8 mouse cellular contexts compared by ENCODE assay signal in the genomic region with DNA sequence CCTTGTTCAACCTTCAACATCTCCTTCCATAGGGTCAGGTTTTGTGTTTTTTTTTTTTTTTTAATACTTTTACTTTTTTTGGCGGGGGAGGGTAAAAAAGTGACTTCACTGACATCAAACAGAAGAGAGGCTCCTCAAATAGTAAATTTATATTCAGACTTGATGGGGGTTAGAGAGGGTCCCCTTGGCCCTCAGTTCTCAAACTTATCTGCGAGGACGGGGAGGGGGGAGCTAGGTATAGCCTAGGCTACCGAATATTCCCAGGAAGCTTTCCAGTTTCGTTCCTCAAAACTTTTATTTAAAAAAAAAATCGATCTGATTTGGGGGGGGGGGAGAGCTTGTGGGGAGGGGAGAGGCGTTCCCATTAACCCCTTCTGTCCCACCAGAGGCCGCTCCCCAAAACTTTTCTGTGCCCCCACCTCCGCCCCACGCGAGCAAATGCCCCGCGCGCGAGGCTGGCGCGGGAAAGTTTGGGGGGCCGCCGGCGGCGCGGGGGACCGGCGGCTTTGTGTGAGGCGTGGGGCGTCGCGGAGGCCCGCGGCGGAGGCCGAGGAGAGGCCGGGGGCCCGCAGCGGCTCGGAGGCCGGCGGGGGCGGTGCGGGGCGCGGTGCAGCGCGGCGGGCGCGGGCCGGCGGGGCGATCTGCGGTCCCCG. TPM values are rescaled to one million over a fixed set of nuclear protein-coding genes. Genes with fewer than 3 reads are reported as not detected.
DNase-seq lines count a peak whose midpoint lies in the region; ATAC-seq and TF ChIP-seq lines count a peak whose summit lies in the region.

No protein-coding gene starts in this region.

- 9% methylated on average over 16 of the region's 52 CpGs for WGBS in intestine, postnatal 0 days
- 1% methylated on average over 32 of the region's 52 CpGs for WGBS in neural tube, embryonic 12.5 days

- H3K9ac ChIP-seq in intestine, postnatal 0 days (ENCODE audit: low read depth, low read length) = peak overlapping the region; percentile 97
- H3K9ac ChIP-seq in neural tube, embryonic 12.5 days = peak overlapping the region; percentile 97

- H3K27me3 ChIP-seq in intestine, postnatal 0 days (replicated peaks; ENCODE audit: control insufficient read depth, insufficient read depth, low read length) = no peaks in the 10 kb centered on the region
- no peaks in the 10 kb centered on the region for H3K27me3 ChIP-seq in neural tube, embryonic 12.5 days (replicated peaks)

- H3K36me3 ChIP-seq in intestine, postnatal 0 days (ENCODE audit: control insufficient read depth, insufficient read depth) = no peaks in the 10 kb centered on the region
- no peaks in the 10 kb centered on the region for H3K36me3 ChIP-seq in neural tube, embryonic 12.5 days

- TF ChIP-seq CTCF in intestine, postnatal 0 days (IDR thresholded peaks at IDR 0.05; ENCODE audit: low read depth) = no peak

- H3K9me3 ChIP-seq in intestine, postnatal 0 days (ENCODE audit: control insufficient read depth) = no peaks in the 10 kb centered on the region
- H3K9me3 ChIP-seq in neural tube, embryonic 12.5 days = no peaks in the 10 kb centered on the region

- H3K27ac ChIP-seq in intestine, postnatal 0 days (ENCODE audit: low read depth, low read length) = peak overlapping the region; percentile 50; the same call in 1 of the 2 replicates
- no peak overlapping the region for H3K27ac ChIP-seq in neural tube, embryonic 12.5 days

- DNase-seq in gastrocnemius, postnatal 4 days (ENCODE audit: low spot score in 2 of 2) = peak; percentile 17 to 18
- DNase-seq in gastrocnemius, adult 8-10 months (ENCODE audit: low spot score in 2 of 2) = no peak
- DNase-seq in thymus, postnatal 4 days = peak; percentile 35
- no peak for DNase-seq in thymus, postnatal 0 days (ENCODE audit: low spot score)
- DNase-seq in frontal cortex, adult 2 months (ENCODE audit: extremely low spot score in 1 of 2, low spot score in 1 of 2) = no peak
- DNase-seq in spleen, postnatal 36 days (ENCODE audit: low spot score in 2 of 2) = no peak

- peak overlapping the region; percentile 88 for H3K4me3 ChIP-seq in intestine, postnatal 0 days (ENCODE audit: low read depth, low read length)
- H3K4me3 ChIP-seq in neural tube, embryonic 12.5 days = peak overlapping the region; percentile 92

- H3K4me2 ChIP-seq in intestine, postnatal 0 days (replicated peaks; ENCODE audit: low read depth) = peak overlapping the region; percentile 84
- peak overlapping the region; percentile 65 for H3K4me2 ChIP-seq in neural tube, embryonic 12.5 days (replicated peaks)

- H3K4me1 ChIP-seq in intestine, postnatal 0 days (replicated peaks; ENCODE audit: control insufficient read depth, insufficient read depth, low read length) = 0 out of 2 replicates have a peak, but pooled peaks cover 5% of the 10 kb centered on the region
- peaks cover 13% of the 10 kb centered on the region; the same call in 1 of the 2 replicates for H3K4me1 ChIP-seq in neural tube, embryonic 12.5 days

- ATAC-seq in intestine, postnatal 0 days = peak; percentile 44; the same call in 1 of the 2 replicates
- ATAC-seq in neural tube, embryonic 12.5 days (ENCODE audit: low FRiP score, low read depth) = peak; percentile 57

RNA-seq across cellular contexts. Expression of a gene that starts 0.4 kb away (rescaled TPM):
- total RNA-seq in gastrocnemius, postnatal 4 days (2021) = 1 to 10 TPM; 6.1 to 6.2 TPM
- total RNA-seq in gastrocnemius, adult 8-10 months (2022) = under 1 TPM; 0.10 to 0.20 (median 0.13) TPM
- polyA plus RNA-seq in thymus, postnatal 0 days (2015; fragmentation: Nextera tagmentation; extraction: Ambion mirVana) = 1.4 and 1.7 TPM in 2 replicates
- 2.6 and 5.6 TPM in 2 replicates for polyA plus RNA-seq in intestine, postnatal 0 days (2015; fragmentation: Nextera tagmentation; extraction: Ambion mirVana)
- polyA plus RNA-seq in neural tube, embryonic 12.5 days (2016; fragmentation: Nextera tagmentation; extraction: Ambion mirVana) = 46.7 and 55.2 TPM in 2 replicates
- 3.8 and 4.0 TPM in 2 replicates for polyA plus RNA-seq in frontal cortex, adult 2 months (2012; rRNA removed)

Comparison
In these comparisons a context has a peak if more than half of its experiments do, and no peak if none do; other contexts are left out.
1. DNase-seq: peak in gastrocnemius, postnatal 4 days (2 of 2) and thymus, postnatal 4 days (single experiment); none in gastrocnemius, adult 8-10 months (0 of 2), thymus, postnatal 0 days (single experiment), frontal cortex, adult 2 months (0 of 2) and spleen, postnatal 36 days (0 of 2).